Mouse (Mus musculus) gastrocnemius, postnatal 36 days (tissue): ENCODE data around the gene Gm20816. TPM values are rescaled to one million over a fixed set of nuclear protein-coding genes. Genes with fewer than 3 reads are reported as not detected.
"Not testable (repeated sequence)": the region's sequence is repeated elsewhere in the genome, so short reads cannot be mapped to it uniquely, and the experiment has no call there.

Experiments used
- DNase-seq, 2 experiments: peaks; one replicate each; pipeline ENCODE4 v3.0.0; 2022
- intact Hi-C: fragments of 180-260 bp; cut with DNase I; formaldehyde crosslinking; loops from one replicate; pipeline ENCODE4 v1.15.1; 2025
- long read RNA-seq, 2 experiments: library from polyadenylated mRNA; stranded (forward); transcript quantifications; one replicate each; pipeline ENCODE4 v2.0.0; 2021
- total RNA-seq, 2 experiments: library from RNA; stranded (reverse); gene quantifications; 2 replicates each; pipeline ENCODE4 v1.2.3; 2021

Gm20816 gene
- not detected for total RNA-seq
- long read RNA-seq, experiment 1, result 0 reads
- long read RNA-seq, experiment 2, result 0 reads

GRCm38 (mm10) chrY:68537655-68538054, at the start of gene Gm20816:
Gene Gm20816, plus strand, starts transcription at chrY:68537955.
- intact Hi-C loops, DNase-seq: not testable (repeated sequence)

Other genes with a start within 250 kb of the Gm20816 start
- gene Gm20937, start 243.1 kb upstream of the Gm20816 start, total RNA-seq, result not detected